Mouse (Mus musculus) kidney, adult 2 months (tissue): ENCODE results near the gene Mdfic. TPM values are rescaled to one million over a fixed set of nuclear protein-coding genes. Genes with fewer than 3 reads are reported as not detected.

Experiments used
- DNase-seq: peaks from one replicate; pipeline ENCODE4 v3.0.0; 2021
- H3K27ac ChIP-seq: fragments of 200-500 bp; 2 replicates; pipeline ENCODE4 v1.5.1; 2012; ENCODE audit warnings: low read depth, low read length, control low read depth, inconsistent platforms; ENCODE audit not compliant: insufficient read depth
- H3K27me3 ChIP-seq: fragments of 200-500 bp; replicated peaks from 2 replicates; pipeline ENCODE4 v1.6.1; 2012; ENCODE audit warnings: mild to moderate bottlenecking, moderate library complexity, low read length, inconsistent platforms; ENCODE audit not compliant: control insufficient read depth, insufficient read depth
- H3K36me3 ChIP-seq: fragments of 200-500 bp; 2 replicates; pipeline ENCODE4 v1.6.1; 2012; ENCODE audit warnings: mild to moderate bottlenecking, moderate library complexity, low read length, inconsistent platforms; ENCODE audit not compliant: control insufficient read depth, insufficient read depth
- H3K4me1 ChIP-seq: fragments of 200-500 bp; 2 replicates; pipeline ENCODE4 v1.6.1; 2011; ENCODE audit warnings: low read length; ENCODE audit not compliant: control insufficient read depth, insufficient read depth
- H3K4me3 ChIP-seq: fragments of 200-500 bp; 2 replicates; pipeline ENCODE4 v1.5.1; 2011; ENCODE audit warnings: mild to moderate bottlenecking, low read depth, low read length, control low read depth; ENCODE audit not compliant: insufficient read depth
- CTCF ChIP-seq: fragments of 200-500 bp; conservative IDR thresholded peaks from 2 replicates; pipeline ENCODE4 v1.5.1; 2011; ENCODE audit warnings: low read depth, mild to moderate bottlenecking, control low read depth, low read length, moderate library complexity, mixed read lengths; ENCODE audit not compliant: insufficient read depth, insufficient read length
- POLR2A ChIP-seq: fragments of 200-500 bp; IDR thresholded peaks from one replicate; pipeline ENCODE4 v1.6.1; 2011; ENCODE audit warnings: low read depth, low read length, control low read depth
- WGBS: fragments of 180-500 bp; shearing (Covaris S2); methylation state at CpG from one replicate; pipeline ENCODE4 v1.1.7; 2018; 5-methylcytosine and 5-hydroxymethylcytosine counted together
- polyA plus RNA-seq: library from polyadenylated mRNA; depleted of rRNA; stranded (reverse); fragments of >200 nt; gene quantifications from 2 replicates; pipeline ENCODE4 v1.2.3, GENCODE M21; 2012

The Mdfic gene
- polyA plus RNA-seq, 1 experiment = 9.7 TPM

DNA sequence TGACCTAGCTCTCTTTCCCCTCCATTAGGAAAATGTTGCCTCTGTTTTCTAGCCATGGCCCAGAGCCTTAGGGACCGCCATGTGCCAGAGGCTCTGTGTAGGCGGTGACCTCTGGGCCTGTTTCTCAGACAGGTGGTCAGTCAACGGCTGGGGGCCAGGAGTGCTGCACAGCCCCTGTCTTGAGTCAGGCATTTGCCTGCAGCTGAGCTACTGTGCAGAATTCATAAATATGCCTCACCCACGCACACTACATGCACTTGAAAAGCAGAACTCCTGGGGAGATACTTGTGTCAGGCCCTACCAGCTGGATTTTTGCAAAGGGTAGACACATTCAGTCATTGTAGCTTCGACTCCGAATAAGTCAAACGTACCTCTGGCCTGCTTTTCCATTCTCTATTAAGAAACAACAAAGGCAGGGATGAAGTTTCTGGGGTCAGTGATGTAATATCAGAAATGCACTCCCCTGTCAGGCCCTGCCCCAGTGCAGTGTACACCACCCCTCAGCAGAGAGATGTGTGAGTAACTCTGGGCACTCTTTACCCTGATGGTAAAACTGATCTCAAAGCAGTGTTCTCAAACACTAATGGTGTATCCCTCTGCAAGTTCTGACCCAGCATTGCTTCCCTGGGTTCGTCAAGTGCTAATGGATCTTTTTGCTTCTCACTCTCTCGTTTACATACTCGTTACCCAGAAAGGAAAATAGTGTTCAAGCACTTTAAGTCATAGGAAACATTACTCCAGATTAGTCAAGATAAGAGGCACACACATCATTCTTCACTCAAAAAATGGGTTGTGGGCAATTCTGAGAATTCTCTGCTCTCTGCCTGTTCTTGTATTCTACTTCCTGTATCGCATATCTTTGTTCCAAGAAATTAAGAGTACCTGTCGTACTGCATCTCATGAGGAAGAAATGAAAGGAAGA, 72.5 kb downstream of the Mdfic start:
- H3K27me3 ChIP-seq = no peaks in the 10 kb centered on the region
- peak overlapping the region; percentile 86 for H3K27ac ChIP-seq
- TF ChIP-seq CTCF (no peak), POLR2A (no peak)
- DNase-seq = no peak
- H3K4me1 ChIP-seq = peaks cover 8% of the 10 kb centered on the region; the same call in 1 of the 2 replicates
- no peak overlapping the region for H3K4me3 ChIP-seq
- WGBS = 57% methylated on average over 12 of the region's 12 CpGs
- no peaks in the 10 kb centered on the region for H3K36me3 ChIP-seq

DNA sequence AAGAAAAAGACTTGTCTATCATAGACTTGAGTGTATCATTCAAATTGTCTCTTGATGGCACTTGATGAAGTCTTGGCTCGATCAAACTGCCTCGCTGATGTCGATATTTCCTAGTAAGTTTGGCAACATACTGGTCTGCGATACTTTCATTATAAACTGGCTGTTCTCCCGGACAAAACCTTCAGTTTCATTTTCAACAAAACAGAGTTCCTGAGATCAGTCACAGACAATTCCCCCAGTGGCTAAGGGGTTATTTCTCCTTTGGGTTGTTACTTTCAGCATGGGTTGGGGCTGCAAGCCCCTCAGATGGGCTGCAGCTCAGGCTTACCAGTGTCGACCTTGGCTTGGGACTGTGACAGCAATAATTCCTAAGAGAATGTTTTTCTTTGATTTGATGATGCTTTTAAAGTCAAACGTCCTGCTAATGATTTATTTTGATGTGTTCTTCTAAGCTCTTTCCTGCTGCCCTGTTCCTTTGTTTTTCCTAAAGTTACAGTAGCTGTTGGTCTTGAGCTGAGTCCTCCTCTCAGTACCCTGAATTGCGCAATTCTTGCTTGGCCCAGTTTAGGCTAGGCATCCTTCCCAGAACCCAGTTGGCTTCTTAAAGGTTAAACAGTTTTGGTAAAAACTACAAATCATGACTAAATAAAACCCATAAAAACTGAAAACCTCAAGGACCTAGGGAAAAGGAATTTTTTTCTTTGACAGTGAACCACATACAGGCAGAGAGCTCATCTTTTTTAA, 73.3 kb downstream of the Mdfic start:
- Histone ChIP-seq H3K27me3 (no peaks in the 10 kb centered on the region), H3K4me3 (peak overlapping the region; percentile 35; the same call in 1 of the 2 replicates), H3K4me1 (peaks cover 8% of the 10 kb centered on the region; the same call in 1 of the 2 replicates), H3K36me3 (no peaks in the 10 kb centered on the region), H3K27ac (peak overlapping the region; percentile 86)
- WGBS = 48% methylated on average over 8 of the region's 8 CpGs
- TF ChIP-seq CTCF = no peak
- DNase-seq = peak; percentile 71

DNA sequence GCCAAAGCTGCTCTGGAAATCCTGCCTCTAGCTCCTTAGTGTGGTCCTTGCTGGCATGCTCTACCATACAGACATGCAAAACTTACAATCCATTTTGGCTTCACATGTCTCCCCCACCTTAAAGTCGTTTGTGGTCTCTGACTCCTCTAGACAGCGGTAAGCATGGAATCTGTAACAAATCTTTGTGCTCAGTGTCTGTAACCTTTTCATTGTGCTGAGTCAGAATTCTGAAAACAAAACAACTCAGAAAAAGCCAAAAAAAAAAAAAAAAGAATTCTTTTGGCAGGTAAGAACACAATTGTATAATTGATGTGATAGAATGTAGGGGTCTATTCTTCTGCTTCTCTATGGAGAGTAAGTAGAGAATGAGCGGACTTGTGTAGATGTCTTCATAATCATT, 74.3 kb downstream of the Mdfic start:
- Histone ChIP-seq H3K4me3 (no peak overlapping the region), H3K27ac (no peak overlapping the region), H3K4me1 (peaks cover 11% of the 10 kb centered on the region; the same call in 1 of the 2 replicates), H3K36me3 (no peaks in the 10 kb centered on the region), H3K27me3 (no peaks in the 10 kb centered on the region)
- DNase-seq = no peak
- WGBS = 68% methylated on average over 3 of the region's 3 CpGs
- TF ChIP-seq CTCF = no peak
- TF ChIP-seq POLR2A = no peak

DNA sequence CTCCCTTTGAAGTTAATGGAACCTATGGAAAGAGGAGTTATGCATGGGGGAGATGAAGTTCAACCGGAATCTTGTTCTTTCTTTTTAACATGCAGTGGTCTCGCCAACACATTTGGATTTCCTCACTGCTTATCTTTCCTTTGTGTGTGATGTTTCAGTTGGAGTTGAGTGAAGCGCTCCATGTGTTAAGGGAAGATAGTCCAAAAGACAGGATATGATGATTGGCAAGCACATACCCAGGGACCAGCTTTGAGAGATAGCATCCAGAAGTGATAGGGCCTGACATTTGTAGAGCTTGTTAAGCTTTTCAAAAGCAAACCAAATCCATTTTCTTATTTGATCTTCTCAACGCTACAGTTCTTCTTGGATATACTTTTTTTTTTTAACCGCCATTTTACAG, 86.9 kb downstream of the Mdfic start:
- DNase-seq = no peak
- Histone ChIP-seq H3K27ac (no peak overlapping the region), H3K27me3 (no peaks in the 10 kb centered on the region), H3K4me3 (no peak overlapping the region), H3K36me3 (no peaks in the 10 kb centered on the region), H3K4me1 (no peaks in the 10 kb centered on the region)
- 99% methylated on average over 5 of the region's 5 CpGs for WGBS
- TF ChIP-seq CTCF (no peak), POLR2A (no peak)

DNA sequence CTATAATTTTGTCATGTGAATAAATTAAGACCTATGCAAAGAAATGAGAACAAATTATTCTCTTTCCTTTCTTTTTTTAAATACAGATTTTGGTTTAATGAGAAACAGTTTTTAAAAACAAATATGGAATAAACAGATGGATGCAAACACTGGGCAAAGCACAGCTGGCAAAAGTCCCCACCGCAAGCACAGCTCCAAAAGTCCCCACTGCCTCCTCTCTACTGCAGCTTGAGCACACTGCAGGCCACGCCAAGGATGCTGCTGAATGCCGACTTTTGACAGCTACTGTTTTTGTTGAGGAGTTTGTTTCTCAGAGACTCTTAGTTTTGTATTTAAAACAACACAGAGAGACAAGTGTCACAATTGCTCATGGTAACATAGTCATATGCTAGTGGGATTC, 104.8 kb downstream of the Mdfic start:
- DNase-seq = no peak
- no peaks in the 10 kb centered on the region for H3K4me1 ChIP-seq
- TF ChIP-seq CTCF = no peak
- TF ChIP-seq POLR2A = no peak
- no peaks in the 10 kb centered on the region for H3K27me3 ChIP-seq
- H3K36me3 ChIP-seq = no peaks in the 10 kb centered on the region
- H3K4me3 ChIP-seq = no peak overlapping the region
- no peak overlapping the region for H3K27ac ChIP-seq
- WGBS = 82% methylated on average over 3 of the region's 3 CpGs

DNA sequence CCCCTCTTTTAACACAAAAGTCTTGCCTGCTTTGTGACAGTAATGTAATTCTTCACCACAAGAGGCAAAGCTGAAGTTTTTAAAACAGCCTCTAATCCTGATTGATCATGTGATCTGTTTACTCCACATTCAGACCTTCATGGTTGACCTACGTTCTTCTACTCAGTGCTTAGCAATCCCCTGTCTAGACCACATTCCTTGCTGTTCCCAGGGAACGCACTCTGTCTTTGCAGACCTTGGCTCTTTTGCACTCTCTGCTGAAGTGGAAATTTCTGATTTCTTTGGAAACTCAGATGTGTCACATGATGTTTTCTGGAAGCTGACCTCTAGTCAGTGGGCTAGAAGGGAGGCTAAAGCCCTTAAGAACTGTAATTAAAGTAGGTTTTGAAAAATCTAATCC, 109.4 kb downstream of the Mdfic start:
- peak overlapping the region; percentile 9; the same call in 1 of the 2 replicates for H3K27ac ChIP-seq
- peak; percentile 25 for DNase-seq
- no peaks in the 10 kb centered on the region for H3K4me1 ChIP-seq
- H3K4me3 ChIP-seq = no peak overlapping the region
- no peaks in the 10 kb centered on the region for H3K36me3 ChIP-seq
- H3K27me3 ChIP-seq = no peaks in the 10 kb centered on the region
- TF ChIP-seq CTCF (no peak), POLR2A (no peak)
- 44% methylated on average over 2 of the region's 2 CpGs for WGBS

DNA sequence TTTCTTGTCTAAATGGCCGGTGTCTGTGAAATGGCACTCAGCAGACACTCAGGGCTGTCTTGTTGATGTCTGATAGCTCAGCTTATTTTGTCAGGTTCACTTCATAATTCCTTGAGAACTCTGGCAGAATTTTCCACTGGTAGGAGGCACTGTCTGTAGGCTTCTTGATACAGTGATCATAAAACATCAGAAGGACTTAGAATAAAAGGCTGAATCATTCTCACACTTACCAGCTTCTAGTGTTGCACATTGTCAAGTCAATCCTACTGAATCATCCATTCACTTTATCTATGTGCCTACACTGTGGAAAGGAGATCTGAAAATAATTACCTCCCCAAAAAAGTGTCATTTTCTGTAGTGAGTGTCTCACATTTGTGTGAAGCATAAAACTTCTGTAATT, 110.2 kb downstream of the Mdfic start:
- TF ChIP-seq POLR2A = no peak
- TF ChIP-seq CTCF = no peak
- WGBS = 98% methylated on average over 1 of the region's 1 CpGs
- no peaks in the 10 kb centered on the region for H3K27me3 ChIP-seq
- no peaks in the 10 kb centered on the region for H3K4me1 ChIP-seq
- H3K36me3 ChIP-seq = no peaks in the 10 kb centered on the region
- H3K4me3 ChIP-seq = no peak overlapping the region
- H3K27ac ChIP-seq = no peak overlapping the region
- no peak for DNase-seq
